Mouse (Mus musculus) pancreas, adult 10 weeks (tissue): ENCODE results near the gene Acsbg1. TPM values are rescaled to one million over a fixed set of nuclear protein-coding genes. Genes with fewer than 3 reads are reported as not detected.

Source experiments
- polyA plus RNA-seq: library from polyadenylated mRNA; stranded (reverse); fragments of 350-450 nt; fragmentation: Illumina TruSeq; extraction: RNeasy Lipid Tissue Mini Kit (QIAGEN cat#74804); gene quantifications from one replicate; pipeline ENCODE4 v1.2.3, GENCODE M21; 2015; ENCODE audit warnings: low read depth, low replicate concordance; ENCODE audit not compliant: insufficient read depth

Gene Acsbg1
- 0.28 TPM for polyA plus RNA-seq

GRCm38 (mm10) chr9:54661605-54662377 lies at the start of gene Acsbg1:
Gene Acsbg1, minus strand, starts transcription at chr9:54661870.

GRCm38 (mm10) chr9:54698318-54699086 lies 36.8 kb upstream of the Acsbg1 start, which contains the start of gene Dnaja4:
Gene Dnaja4, plus strand, starts transcription at chr9:54698873.

GRCm38 (mm10) chr9:54586199-54587061 lies 75.2 kb downstream of the Acsbg1 start, which contains the start of gene Idh3a:
Gene Idh3a, plus strand, starts transcription at chr9:54586334.

GRCm38 (mm10) chr9:54559771-54560471 lies 101.7 kb downstream of the Acsbg1 start, which contains the start of gene Cib2:
Gene Cib2, minus strand, starts transcription at chr9:54560218.

Other genes starting within 250 kb of the Acsbg1 start
- gene Dmxl2, start 160.2 kb downstream of the Acsbg1 start, polyA plus RNA-seq, result 8.7 TPM
- gene Sh2d7, start 122.9 kb downstream of the Acsbg1 start, polyA plus RNA-seq, result not detected
- gene Cib2, start 101.7 kb downstream of the Acsbg1 start, polyA plus RNA-seq, result 5.3 TPM
- 7.2 TPM for gene Idh3a, start 75.5 kb downstream of the Acsbg1 start, polyA plus RNA-seq
- 6.0 TPM for gene Dnaja4, start 37.0 kb upstream of the Acsbg1 start, polyA plus RNA-seq
- 10.9 TPM for gene Wdr61, start 72.6 kb upstream of the Acsbg1 start, polyA plus RNA-seq
- not detected for gene Crabp1, start 102.9 kb upstream of the Acsbg1 start, polyA plus RNA-seq
- gene Ireb2, start 201.9 kb upstream of the Acsbg1 start, polyA plus RNA-seq, result 6.3 TPM